Mouse (Mus musculus): ENCODE data around the gene Ankrd34c. TPM values are rescaled to one million over a fixed set of nuclear protein-coding genes. Genes with fewer than 3 reads are reported as not detected.

The Ankrd34c gene
- polyA plus RNA-seq, 1 experiment: not detected

DNA sequence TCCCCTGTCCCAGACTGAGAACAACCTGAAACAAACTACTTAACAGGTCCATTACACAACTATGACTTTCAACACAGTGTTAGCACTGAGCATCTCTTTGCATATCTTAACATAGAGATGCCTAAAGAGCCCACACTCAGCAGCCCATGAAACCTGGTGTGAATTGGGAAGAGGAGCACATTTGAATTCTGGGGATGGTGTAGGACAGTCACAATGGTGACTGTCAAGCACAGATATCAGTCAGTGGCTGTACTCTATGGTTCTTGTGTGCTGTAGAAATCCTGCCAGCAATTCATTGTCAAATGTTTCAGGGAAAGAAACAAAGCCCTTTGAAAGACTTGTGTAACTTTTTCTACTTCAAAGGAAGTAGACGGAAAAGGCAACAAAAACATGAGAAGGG, 23.7 kb upstream of the Ankrd34c start:
- no peaks in the 10 kb centered on the region for H3K36me3 ChIP-seq (ENCODE audit: control insufficient read depth, insufficient read depth)
- TF ChIP-seq MAX (IDR thresholded peaks at IDR 0.05): no peak
- no peak for TF ChIP-seq CTCF (IDR thresholded peaks at IDR 0.05; ENCODE audit: control insufficient read depth, insufficient read depth, insufficient read length)
- TF ChIP-seq MYOD1 (IDR thresholded peaks at IDR 0.05; ENCODE audit: control insufficient read depth, insufficient read length, low read depth): no peak
- no peak for TF ChIP-seq CEBPB (IDR thresholded peaks at IDR 0.05; ENCODE audit: low read depth)
- H3K79me3 ChIP-seq (ENCODE audit: low read depth): no peaks in the 10 kb centered on the region
- no peaks in the 10 kb centered on the region for H3K27me3 ChIP-seq (ENCODE audit: control insufficient read depth, insufficient read depth, insufficient read length)
- H3K4me3 ChIP-seq (ENCODE audit: insufficient read depth, poor library complexity, severe bottlenecking): no peak overlapping the region
- no peaks in the 10 kb centered on the region for H3K79me2 ChIP-seq (ENCODE audit: control insufficient read depth, insufficient read depth)
- no peak overlapping the region for H3ac ChIP-seq (ENCODE audit: control insufficient read depth, insufficient read length, low read depth)

DNA sequence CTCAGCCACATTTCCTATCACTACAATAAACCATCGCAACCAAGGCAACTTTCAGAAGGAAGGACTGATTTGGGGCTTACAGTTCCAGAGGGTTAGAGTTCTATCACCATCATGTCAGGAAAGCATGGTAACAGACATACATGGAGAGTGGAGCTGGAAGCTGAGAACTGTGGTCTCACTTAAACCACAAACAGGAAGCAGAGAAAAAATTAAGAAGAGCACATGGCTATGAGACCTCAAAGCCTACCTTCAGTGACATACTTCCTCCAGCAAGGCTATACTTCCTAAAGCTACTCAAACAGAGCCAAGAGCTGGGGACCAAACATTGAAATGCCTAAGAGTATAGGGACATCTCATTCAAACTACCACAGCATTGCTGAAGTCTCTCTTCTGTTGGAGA, 20.3 kb upstream of the Ankrd34c start:
- no peaks in the 10 kb centered on the region for H3K36me3 ChIP-seq (ENCODE audit: control insufficient read depth, insufficient read depth)
- no peaks in the 10 kb centered on the region for H3K27me3 ChIP-seq (ENCODE audit: control insufficient read depth, insufficient read depth, insufficient read length)
- no peaks in the 10 kb centered on the region for H3K79me2 ChIP-seq (ENCODE audit: control insufficient read depth, insufficient read depth)
- H3K79me3 ChIP-seq (ENCODE audit: low read depth): no peaks in the 10 kb centered on the region
- no peak overlapping the region for H3K4me3 ChIP-seq (ENCODE audit: insufficient read depth, poor library complexity, severe bottlenecking)
- H3ac ChIP-seq (ENCODE audit: control insufficient read depth, insufficient read length, low read depth): no peak overlapping the region
- no peak for TF ChIP-seq CEBPB (IDR thresholded peaks at IDR 0.05; ENCODE audit: low read depth)
- TF ChIP-seq FOSL1 (IDR thresholded peaks at IDR 0.05; ENCODE audit: insufficient read depth, low read length, poor library complexity, severe bottlenecking): no peak

DNA sequence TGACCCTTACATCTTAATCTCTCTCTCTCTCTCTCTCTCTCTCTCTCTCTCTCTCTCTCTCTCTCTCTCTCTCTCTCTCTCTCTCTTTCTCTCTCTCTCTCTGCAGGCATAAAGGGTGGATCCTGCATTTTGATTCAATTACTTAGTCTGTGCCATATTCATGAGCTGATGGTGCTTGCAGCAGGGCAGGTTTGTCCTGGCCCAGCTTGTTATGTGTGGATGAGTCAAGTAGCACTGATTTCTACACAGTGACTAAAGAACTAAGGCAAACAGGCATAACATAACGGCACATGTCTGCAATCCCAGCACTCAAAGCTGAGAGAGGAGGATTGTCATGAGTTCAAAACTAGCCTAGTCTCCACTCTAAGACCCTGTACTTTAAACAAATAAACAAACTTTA, 19.9 kb upstream of the Ankrd34c start:
- TF ChIP-seq MYOG (IDR thresholded peaks at IDR 0.05; ENCODE audit: control insufficient read depth, extremely low read depth, insufficient read length): no peak
- Histone ChIP-seq H3K4me3 (ENCODE audit: insufficient read depth, poor library complexity, severe bottlenecking) (no peak overlapping the region), H3K79me2 (ENCODE audit: control insufficient read depth, insufficient read depth) (no peaks in the 10 kb centered on the region), H3ac (ENCODE audit: control insufficient read depth, insufficient read length, low read depth) (no peak overlapping the region), H3K36me3 (ENCODE audit: control insufficient read depth, insufficient read depth) (no peaks in the 10 kb centered on the region), H3K27me3 (ENCODE audit: control insufficient read depth, insufficient read depth, insufficient read length) (no peaks in the 10 kb centered on the region), H3K79me3 (ENCODE audit: low read depth) (no peaks in the 10 kb centered on the region)

DNA sequence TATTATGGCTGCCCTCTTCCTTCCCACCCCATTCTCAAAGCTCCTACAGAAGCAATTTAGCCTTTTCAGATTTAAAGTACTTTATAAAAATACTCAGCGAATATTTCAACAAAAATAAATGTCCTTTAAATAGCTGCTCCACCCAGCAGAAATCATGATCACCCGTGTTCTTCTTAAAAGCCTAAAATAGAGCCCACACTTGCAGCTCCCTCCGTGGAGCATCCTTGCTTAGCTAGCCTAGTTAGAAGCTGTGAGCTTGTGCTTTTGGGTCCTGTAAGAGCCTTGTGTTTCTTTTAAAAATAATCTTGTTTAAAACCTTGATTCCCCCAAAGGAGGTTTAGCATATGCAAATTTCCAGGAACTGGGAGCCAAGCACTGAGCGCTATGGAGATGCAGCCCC, 19.3 kb upstream of the Ankrd34c start:
- H3K79me2 ChIP-seq (ENCODE audit: control insufficient read depth, insufficient read depth): no peaks in the 10 kb centered on the region
- TF ChIP-seq MYOG (IDR thresholded peaks at IDR 0.05; ENCODE audit: control insufficient read depth, extremely low read depth, insufficient read length): no peak
- TF ChIP-seq MAX (IDR thresholded peaks at IDR 0.05): no peak
- TF ChIP-seq FOSL1 (IDR thresholded peaks at IDR 0.05; ENCODE audit: insufficient read depth, low read length, poor library complexity, severe bottlenecking): no peak
- no peak for TF ChIP-seq MYOD1 (IDR thresholded peaks at IDR 0.05; ENCODE audit: control insufficient read depth, insufficient read length, low read depth)
- TF ChIP-seq CTCF (IDR thresholded peaks at IDR 0.05; ENCODE audit: control insufficient read depth, insufficient read depth, insufficient read length): no peak
- no peak for TF ChIP-seq USF1 (IDR thresholded peaks at IDR 0.05; ENCODE audit: low read depth)
- TF ChIP-seq CEBPB (IDR thresholded peaks at IDR 0.05; ENCODE audit: low read depth): no peak
- H3K27me3 ChIP-seq (ENCODE audit: control insufficient read depth, insufficient read depth, insufficient read length): no peaks in the 10 kb centered on the region
- no peaks in the 10 kb centered on the region for H3K79me3 ChIP-seq (ENCODE audit: low read depth)
- H3ac ChIP-seq (ENCODE audit: control insufficient read depth, insufficient read length, low read depth): no peak overlapping the region
- H3K4me3 ChIP-seq (ENCODE audit: insufficient read depth, poor library complexity, severe bottlenecking): no peak overlapping the region
- H3K36me3 ChIP-seq (ENCODE audit: control insufficient read depth, insufficient read depth): no peaks in the 10 kb centered on the region

DNA sequence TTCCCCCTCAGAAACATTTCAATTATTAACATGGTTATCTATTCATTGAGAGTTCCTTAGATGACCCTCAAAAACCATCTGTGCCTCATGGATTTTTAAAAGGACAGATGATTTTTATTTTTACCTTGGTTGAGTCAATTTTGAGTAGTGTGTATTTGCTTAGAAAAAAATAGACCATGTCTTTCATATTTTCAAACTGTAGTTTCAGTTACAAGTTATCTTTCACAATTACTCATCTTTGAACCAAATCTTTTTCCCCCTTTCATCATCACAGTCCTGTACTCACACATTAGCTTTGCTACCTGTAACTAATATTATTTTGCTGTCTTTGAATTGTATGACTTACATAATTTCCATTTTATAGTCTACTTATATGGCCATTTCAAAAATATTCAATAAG, 1.8 kb upstream of the Ankrd34c start:
- no peaks in the 10 kb centered on the region for H3K36me3 ChIP-seq (ENCODE audit: control insufficient read depth, insufficient read depth)
- H3K4me3 ChIP-seq (ENCODE audit: insufficient read depth, poor library complexity, severe bottlenecking): no peak overlapping the region
- no peaks in the 10 kb centered on the region for H3K27me3 ChIP-seq (ENCODE audit: control insufficient read depth, insufficient read depth, insufficient read length)
- TF ChIP-seq MAX (IDR thresholded peaks at IDR 0.05): no peak
- TF ChIP-seq USF1 (IDR thresholded peaks at IDR 0.05; ENCODE audit: low read depth): no peak
- no peak for TF ChIP-seq MYOD1 (IDR thresholded peaks at IDR 0.05; ENCODE audit: control insufficient read depth, insufficient read length, low read depth)
- no peak for TF ChIP-seq MYOG (IDR thresholded peaks at IDR 0.05; ENCODE audit: control insufficient read depth, extremely low read depth, insufficient read length)
- no peak for TF ChIP-seq CEBPB (IDR thresholded peaks at IDR 0.05; ENCODE audit: low read depth)
- no peak for TF ChIP-seq CTCF (IDR thresholded peaks at IDR 0.05; ENCODE audit: control insufficient read depth, insufficient read depth, insufficient read length)
- no peaks in the 10 kb centered on the region for H3K79me2 ChIP-seq (ENCODE audit: control insufficient read depth, insufficient read depth)
- no peaks in the 10 kb centered on the region for H3K79me3 ChIP-seq (ENCODE audit: low read depth)
- H3ac ChIP-seq (ENCODE audit: control insufficient read depth, insufficient read length, low read depth): no peak overlapping the region

DNA sequence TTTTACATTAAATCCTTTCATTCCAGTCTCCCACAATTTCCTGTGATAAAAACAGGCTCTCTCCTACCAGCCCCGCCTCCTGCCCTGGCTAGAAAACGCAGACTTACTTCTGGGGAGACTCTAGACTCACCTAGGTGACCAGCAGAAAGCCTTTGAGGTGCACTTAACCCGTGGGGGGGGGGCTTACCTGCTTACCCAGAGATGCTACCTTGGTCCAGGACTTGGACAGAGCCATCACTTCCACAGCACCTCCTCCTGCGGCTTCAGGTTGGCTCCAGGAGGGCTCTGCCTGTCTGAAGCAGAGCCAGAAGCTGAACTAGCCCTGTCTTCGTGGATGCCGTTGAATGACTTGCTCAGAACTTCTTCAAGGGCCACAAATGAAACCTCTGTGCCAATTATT, 387 bp downstream of the Ankrd34c start:
- no peaks in the 10 kb centered on the region for H3K79me2 ChIP-seq (ENCODE audit: control insufficient read depth, insufficient read depth)
- H3K4me3 ChIP-seq (ENCODE audit: insufficient read depth, poor library complexity, severe bottlenecking): no peak overlapping the region
- H3K79me3 ChIP-seq (ENCODE audit: low read depth): no peaks in the 10 kb centered on the region
- H3K36me3 ChIP-seq (ENCODE audit: control insufficient read depth, insufficient read depth): no peaks in the 10 kb centered on the region
- no peak overlapping the region for H3ac ChIP-seq (ENCODE audit: control insufficient read depth, insufficient read length, low read depth)
- no peaks in the 10 kb centered on the region for H3K27me3 ChIP-seq (ENCODE audit: control insufficient read depth, insufficient read depth, insufficient read length)
- TF ChIP-seq MYOD1 (IDR thresholded peaks at IDR 0.05; ENCODE audit: control insufficient read depth, insufficient read length, low read depth) (no peak), MYOG (IDR thresholded peaks at IDR 0.05; ENCODE audit: control insufficient read depth, extremely low read depth, insufficient read length) (no peak), USF1 (IDR thresholded peaks at IDR 0.05; ENCODE audit: low read depth) (no peak), MAX (IDR thresholded peaks at IDR 0.05) (no peak), CTCF (IDR thresholded peaks at IDR 0.05; ENCODE audit: control insufficient read depth, insufficient read depth, insufficient read length) (no peak), FOSL1 (IDR thresholded peaks at IDR 0.05; ENCODE audit: insufficient read depth, low read length, poor library complexity, severe bottlenecking) (no peak), CEBPB (IDR thresholded peaks at IDR 0.05; ENCODE audit: low read depth) (no peak)
